Mouse (Mus musculus) liver, postnatal 0 days (tissue): ENCODE data around the gene Olfr1349.

Experiments used
- CTCF ChIP-seq: sonication (generic); IDR thresholded peaks from 2 replicates; pipeline ENCODE4 v1.5.1; 2016; ENCODE audit warnings: antibody characterized with exemption, low read depth
- EP300 ChIP-seq: IDR thresholded peaks from 2 replicates; pipeline ENCODE4 v1.6.1; 2016; ENCODE audit warnings: antibody characterized with exemption, low read depth, mild to moderate bottlenecking

DNA sequence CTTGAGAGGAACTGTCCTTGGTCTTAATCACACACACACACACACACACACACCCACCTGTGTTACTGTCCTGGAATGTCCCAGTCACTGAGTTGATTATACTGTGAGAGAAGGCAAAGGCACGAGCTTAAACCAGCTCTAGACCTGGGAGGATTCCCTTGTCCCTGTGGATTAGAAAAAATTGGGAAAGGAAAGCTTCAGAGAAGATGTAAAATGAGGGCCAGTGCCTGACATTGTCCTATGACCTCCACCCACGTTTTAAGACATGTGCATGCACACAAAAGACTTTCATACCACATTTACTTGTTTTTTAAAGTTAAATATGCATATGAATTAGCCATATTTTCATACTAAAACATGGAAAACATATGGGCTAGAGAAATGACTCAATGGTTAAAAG is 35.9 kb downstream of the Olfr1349 start, which contains the start of gene Olfr5:
- no peak for TF ChIP-seq CTCF
- TF ChIP-seq EP300 = no peak
